ENCODE assay signal across 25 mouse cellular contexts in genomic region chr10:79597936-79598230, GRCm38 (mm10). TPM values are rescaled to one million over a fixed set of nuclear protein-coding genes. Genes with fewer than 3 reads are reported as not detected.
"Had no signal": no experiment of that assay in that cellular context is flagged by ENCODE, and none has a peak within 500 bp of the region (broad histone marks: within the 10 kb centered on the region; RNA-seq: fewer than 3 reads in every experiment).

No protein-coding gene starts in this region.

- DNase-seq: liver, embryonic 13.5 days; lung, adult 18-20 months; lung, embryonic 14.5 days; lung, postnatal 10 days; lung, postnatal 4 days; thymus, adult 2 months; thymus, postnatal 25 days; thymus, postnatal 4 days had no signal

- H3K9me3 ChIP-seq: liver, embryonic 13.5 days; liver, embryonic 15.5 days; midbrain, embryonic 10.5 days; midbrain, embryonic 13.5 days; midbrain, embryonic 15.5 days; neural tube, embryonic 13.5 days; neural tube, embryonic 15.5 days; stomach, embryonic 15.5 days had no signal

- ATAC-seq: midbrain, embryonic 13.5 days; midbrain, embryonic 15.5 days had no signal

- H3K27ac ChIP-seq: liver, embryonic 13.5 days; liver, embryonic 15.5 days; midbrain, embryonic 10.5 days; midbrain, embryonic 13.5 days; midbrain, embryonic 15.5 days; neural tube, embryonic 13.5 days; neural tube, embryonic 15.5 days; stomach, embryonic 15.5 days; stomach, postnatal 0 days had no signal

- H3K4me2 ChIP-seq: liver, embryonic 11.5 days; liver, embryonic 13.5 days; liver, embryonic 15.5 days; lung, embryonic 14.5 days; midbrain, embryonic 13.5 days; midbrain, embryonic 15.5 days; neural tube, embryonic 13.5 days; neural tube, embryonic 15.5 days; stomach, embryonic 15.5 days had no signal

- H3K4me1 ChIP-seq: liver, embryonic 13.5 days; liver, embryonic 15.5 days; midbrain, embryonic 15.5 days; neural tube, embryonic 13.5 days; stomach, embryonic 15.5 days had no signal

- H3K4me3 ChIP-seq: liver, embryonic 13.5 days; liver, embryonic 15.5 days; midbrain, embryonic 10.5 days; midbrain, embryonic 13.5 days; midbrain, embryonic 15.5 days; myocyte; neural tube, embryonic 13.5 days; neural tube, embryonic 15.5 days; stomach, embryonic 15.5 days had no signal

- H3K9ac ChIP-seq: liver, embryonic 13.5 days; liver, embryonic 15.5 days; lung, embryonic 14.5 days; midbrain, embryonic 13.5 days; midbrain, embryonic 15.5 days; neural tube, embryonic 13.5 days; neural tube, embryonic 15.5 days; stomach, embryonic 15.5 days had no signal

- H3K36me3 ChIP-seq: liver, embryonic 13.5 days; liver, embryonic 15.5 days; midbrain, embryonic 10.5 days; midbrain, embryonic 13.5 days; midbrain, embryonic 15.5 days; neural tube, embryonic 13.5 days; neural tube, embryonic 15.5 days; stomach, embryonic 15.5 days had no signal

RNA-seq across cellular contexts. Expression of gene Theg, which starts 10.8 kb away (rescaled TPM):
- total RNA-seq: megakaryocyte, adult 5-6 weeks; megakaryocyte-erythroid progenitor cell, adult 5-6 weeks had no signal
- polyA plus RNA-seq: liver, embryonic 11.5 days; liver, embryonic 13.5 days; liver, embryonic 15.5 days; lung, embryonic 14.5 days; lung, embryonic 16.5 days; midbrain, embryonic 10.5 days; midbrain, embryonic 13.5 days; midbrain, embryonic 15.5 days; myocyte; neural tube, embryonic 11.5 days; neural tube, embryonic 13.5 days; stomach, embryonic 15.5 days; stomach, postnatal 0 days; thymus, adult 2 months; urinary bladder, adult 2 months had no signal

RNA-seq across cellular contexts. Expression of gene C2cd4c, which starts 15.9 kb away (rescaled TPM):
- total RNA-seq: megakaryocyte, adult 5-6 weeks; megakaryocyte-erythroid progenitor cell, adult 5-6 weeks had no signal
- polyA plus RNA-seq: liver, embryonic 11.5 days; liver, embryonic 13.5 days; liver, embryonic 15.5 days; lung, embryonic 14.5 days; lung, embryonic 16.5 days; spleen, adult 2 months had no signal

RNA-seq across cellular contexts. Expression of gene Shc2, which starts 39.8 kb away (rescaled TPM):
- total RNA-seq: megakaryocyte, adult 5-6 weeks; megakaryocyte-erythroid progenitor cell, adult 5-6 weeks had no signal

RNA-seq across cellular contexts. Expression of gene Odf3l2, which starts 47.7 kb away (rescaled TPM):
- total RNA-seq: megakaryocyte, adult 5-6 weeks; megakaryocyte-erythroid progenitor cell, adult 5-6 weeks had no signal
- polyA plus RNA-seq: liver, embryonic 11.5 days; liver, embryonic 13.5 days; liver, embryonic 15.5 days; lung, embryonic 14.5 days; lung, embryonic 16.5 days; midbrain, embryonic 10.5 days; midbrain, embryonic 13.5 days; myocyte; neural tube, embryonic 11.5 days; neural tube, embryonic 13.5 days; spleen, adult 2 months; stomach, embryonic 15.5 days; stomach, postnatal 0 days; testis, adult 2 months; urinary bladder, adult 2 months had no signal
